Mouse (Mus musculus): ENCODE measurements around the gene Hmgcl. TPM values are rescaled to one million over a fixed set of nuclear protein-coding genes. Genes with fewer than 3 reads are reported as not detected.

Hmgcl gene
- polyA plus RNA-seq, 1 experiment from 2014 or later = 55.9 TPM

DNA sequence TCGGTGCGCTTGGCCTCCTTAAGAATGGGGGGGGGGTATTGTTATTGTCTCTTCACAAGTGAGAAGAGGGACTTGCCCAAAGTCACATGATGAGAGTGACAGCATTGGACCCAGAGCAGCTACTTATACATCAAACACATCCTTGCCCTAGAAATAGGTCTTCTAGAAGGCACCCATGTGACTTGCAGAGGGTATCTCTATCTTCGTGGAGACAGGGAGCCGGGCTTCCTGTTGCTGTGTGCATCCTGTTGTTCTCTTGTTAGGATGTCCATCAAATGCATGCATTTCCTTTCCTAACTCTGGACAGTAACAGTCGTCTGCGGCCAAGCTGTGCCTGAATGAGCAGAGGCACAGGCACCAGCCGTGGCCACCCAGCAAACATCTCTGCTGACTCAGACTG lies 34.7 kb upstream of the Hmgcl start:
- H3K27ac ChIP-seq (ENCODE audit: low read depth, low read length) = no peak overlapping the region
- ATAC-seq (replicated peaks; ENCODE audit: low FRiP score) (no peak), DNase-seq (ENCODE audit: low spot score) (no peak)
- WGBS = 76% methylated on average over 7 of the region's 7 CpGs
- no peak overlapping the region for H3K4me3 ChIP-seq (ENCODE audit: low read depth, low read length)
- H3K27me3 ChIP-seq (ENCODE audit: control insufficient read depth, insufficient read depth, low read length) = no peaks in the 10 kb centered on the region
- H3K4me2 ChIP-seq (ENCODE audit: low read depth, low read length, severe bottlenecking) = no peak overlapping the region
- no peaks in the 10 kb centered on the region for H3K9me3 ChIP-seq (ENCODE audit: control insufficient read depth, low read length)
- peaks cover 4% of the 10 kb centered on the region; the same call in 1 of the 2 replicates for H3K4me1 ChIP-seq (replicated peaks; ENCODE audit: control insufficient read depth, insufficient read depth, low read length)
- no peak overlapping the region for H3K9ac ChIP-seq (ENCODE audit: low read length)
- H3K36me3 ChIP-seq (ENCODE audit: control insufficient read depth, insufficient read depth, low read length) = no peaks in the 10 kb centered on the region

- 69% methylated on average over 3 of the region's 3 CpGs for WGBS
- no peak for ATAC-seq (replicated peaks; ENCODE audit: low FRiP score)
Observed at GRCm38 (mm10) chr4:135912164-135912563, 34.1 kb upstream of the Hmgcl start.

GRCm38 (mm10) chr4:135912835-135913234 lies 33.4 kb upstream of the Hmgcl start:
- H3K4me1 ChIP-seq (replicated peaks; ENCODE audit: control insufficient read depth, insufficient read depth, low read length) = peaks cover 4% of the 10 kb centered on the region; the same call in 1 of the 2 replicates
- peak; percentile 64 for DNase-seq (ENCODE audit: low spot score)
- H3K4me2 ChIP-seq (ENCODE audit: low read depth, low read length, severe bottlenecking) = no peak overlapping the region
- H3K4me3 ChIP-seq (ENCODE audit: low read depth, low read length) = no peak overlapping the region
- 26% methylated on average over 3 of the region's 3 CpGs for WGBS
- no peaks in the 10 kb centered on the region for H3K27me3 ChIP-seq (ENCODE audit: control insufficient read depth, insufficient read depth, low read length)
- peak overlapping the region; percentile 37; the same call in 1 of the 2 replicates for H3K27ac ChIP-seq (ENCODE audit: low read depth, low read length)
- no peak overlapping the region for H3K9ac ChIP-seq (ENCODE audit: low read length)
- H3K36me3 ChIP-seq (ENCODE audit: control insufficient read depth, insufficient read depth, low read length) = no peaks in the 10 kb centered on the region
- ATAC-seq (replicated peaks; ENCODE audit: low FRiP score) = peak; percentile 76; the same call in 1 of the 2 replicates
- no peaks in the 10 kb centered on the region for H3K9me3 ChIP-seq (ENCODE audit: control insufficient read depth, low read length)

More at GRCm38 (mm10) chr4:135912164-135912563, 34.1 kb upstream of the Hmgcl start:
- Histone ChIP-seq H3K4me2 (ENCODE audit: low read depth, low read length, severe bottlenecking) (no peak overlapping the region), H3K36me3 (ENCODE audit: control insufficient read depth, insufficient read depth, low read length) (no peaks in the 10 kb centered on the region), H3K9me3 (ENCODE audit: control insufficient read depth, low read length) (no peaks in the 10 kb centered on the region), H3K27me3 (ENCODE audit: control insufficient read depth, insufficient read depth, low read length) (no peaks in the 10 kb centered on the region), H3K27ac (ENCODE audit: low read depth, low read length) (no peak overlapping the region), H3K4me1 (replicated peaks; ENCODE audit: control insufficient read depth, insufficient read depth, low read length) (peaks cover 4% of the 10 kb centered on the region; the same call in 1 of the 2 replicates), H3K9ac (ENCODE audit: low read length) (no peak overlapping the region), H3K4me3 (ENCODE audit: low read depth, low read length) (no peak overlapping the region)
- no peak for DNase-seq (ENCODE audit: low spot score)

DNA sequence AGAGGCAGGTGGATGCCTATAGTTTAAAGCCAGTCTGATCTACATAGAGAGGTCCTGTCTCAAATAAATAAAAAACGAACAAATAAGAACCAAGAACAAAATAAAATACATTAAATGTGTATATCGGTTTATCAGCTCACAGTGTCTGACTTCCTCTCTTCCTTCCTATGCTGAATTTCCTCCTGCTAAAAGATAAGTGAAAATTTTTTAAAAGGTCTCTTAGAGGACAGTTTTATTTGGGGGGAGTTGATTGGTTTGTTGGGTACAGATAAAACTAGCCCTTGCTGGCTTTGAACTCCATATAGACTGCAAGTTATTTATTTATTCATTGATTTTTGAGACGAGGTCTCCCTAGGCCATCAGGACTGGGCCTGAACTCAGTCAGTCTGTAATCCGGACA lies 32.8 kb upstream of the Hmgcl start:
- H3K9ac ChIP-seq (ENCODE audit: low read length) = no peak overlapping the region
- no peaks in the 10 kb centered on the region for H3K36me3 ChIP-seq (ENCODE audit: control insufficient read depth, insufficient read depth, low read length)
- H3K4me3 ChIP-seq (ENCODE audit: low read depth, low read length) = no peak overlapping the region
- ATAC-seq (replicated peaks; ENCODE audit: low FRiP score) = no peak
- H3K9me3 ChIP-seq (ENCODE audit: control insufficient read depth, low read length) = no peaks in the 10 kb centered on the region
- WGBS = 77% methylated on average over 4 of the region's 4 CpGs
- no peaks in the 10 kb centered on the region for H3K27me3 ChIP-seq (ENCODE audit: control insufficient read depth, insufficient read depth, low read length)
- H3K4me1 ChIP-seq (replicated peaks; ENCODE audit: control insufficient read depth, insufficient read depth, low read length) = peaks cover 4% of the 10 kb centered on the region; the same call in 1 of the 2 replicates
- H3K4me2 ChIP-seq (ENCODE audit: low read depth, low read length, severe bottlenecking) = no peak overlapping the region
- DNase-seq (ENCODE audit: low spot score) = no peak
- 0 out of 2 replicates have a peak overlapping the region, but pooled peaks have one; percentile 37 for H3K27ac ChIP-seq (ENCODE audit: low read depth, low read length)

DNA sequence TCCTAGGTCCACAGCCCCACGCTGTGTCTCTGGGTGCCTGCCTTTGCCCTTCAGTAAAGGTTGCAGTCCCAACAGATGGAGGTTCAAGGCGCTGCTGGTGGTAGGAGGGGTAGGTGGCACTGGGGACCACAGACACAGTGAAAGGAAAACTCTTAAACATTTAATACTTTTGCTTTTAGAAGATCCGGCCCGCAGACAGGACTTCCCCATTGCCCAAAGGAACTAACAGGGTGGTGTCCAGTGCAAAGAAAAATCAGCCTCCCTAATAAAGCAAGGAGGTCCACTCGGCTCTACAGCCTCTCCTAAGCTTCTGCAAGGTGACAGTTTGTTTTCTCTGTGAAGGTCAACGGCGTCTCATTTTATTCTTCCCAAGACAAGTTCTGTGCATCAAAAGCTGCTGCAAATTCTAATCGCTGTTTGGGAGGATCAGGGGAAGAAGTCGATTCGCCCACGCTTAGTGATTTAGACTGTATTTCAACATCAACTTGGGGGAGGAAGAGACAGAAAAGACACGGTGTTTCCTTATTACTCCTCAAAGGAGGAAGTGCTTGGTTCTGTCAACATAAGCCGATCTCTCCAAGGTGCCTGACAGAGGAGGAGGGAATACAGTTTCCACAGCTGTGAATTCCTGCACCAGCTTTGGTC lies 27.5 kb upstream of the Hmgcl start:
- Histone ChIP-seq H3K36me3 (ENCODE audit: control insufficient read depth, insufficient read depth, low read length) (no peaks in the 10 kb centered on the region), H3K27me3 (ENCODE audit: control insufficient read depth, insufficient read depth, low read length) (no peaks in the 10 kb centered on the region), H3K4me1 (replicated peaks; ENCODE audit: control insufficient read depth, insufficient read depth, low read length) (peaks cover 7% of the 10 kb centered on the region; the same call in 1 of the 2 replicates), H3K9ac (ENCODE audit: low read length) (no peak overlapping the region), H3K27ac (ENCODE audit: low read depth, low read length) (no peak overlapping the region), H3K9me3 (ENCODE audit: control insufficient read depth, low read length) (no peaks in the 10 kb centered on the region), H3K4me2 (ENCODE audit: low read depth, low read length, severe bottlenecking) (no peak overlapping the region), H3K4me3 (ENCODE audit: low read depth, low read length) (no peak overlapping the region)
- WGBS = 90% methylated on average over 13 of the region's 13 CpGs
- ATAC-seq (replicated peaks; ENCODE audit: low FRiP score) = no peak
- no peak for DNase-seq (ENCODE audit: low spot score)

DNA sequence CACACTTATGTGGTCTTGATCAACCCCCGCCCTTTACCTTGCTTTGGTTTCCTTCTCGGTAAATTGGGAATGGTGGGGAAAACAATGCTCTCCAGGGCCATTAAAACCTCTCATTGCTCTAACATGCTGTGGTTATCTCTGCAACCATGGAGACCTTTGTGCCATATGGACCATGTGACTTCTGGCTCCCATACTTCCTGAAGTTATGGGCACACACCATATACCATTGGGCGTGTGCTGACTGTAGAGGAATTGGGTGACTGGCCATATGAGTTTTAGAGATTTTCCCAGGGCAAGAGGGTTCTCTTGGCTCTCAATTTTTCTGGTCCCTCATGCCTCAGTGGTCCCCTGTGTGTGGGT lies 27.0 kb upstream of the Hmgcl start:
- H3K4me3 ChIP-seq (ENCODE audit: low read depth, low read length) = no peak overlapping the region
- H3K27me3 ChIP-seq (ENCODE audit: control insufficient read depth, insufficient read depth, low read length) = no peaks in the 10 kb centered on the region
- ATAC-seq (replicated peaks; ENCODE audit: low FRiP score) (no peak), DNase-seq (ENCODE audit: low spot score) (no peak)
- no peaks in the 10 kb centered on the region for H3K36me3 ChIP-seq (ENCODE audit: control insufficient read depth, insufficient read depth, low read length)
- H3K4me1 ChIP-seq (replicated peaks; ENCODE audit: control insufficient read depth, insufficient read depth, low read length) = peaks cover 7% of the 10 kb centered on the region; the same call in 1 of the 2 replicates
- H3K9me3 ChIP-seq (ENCODE audit: control insufficient read depth, low read length) = no peaks in the 10 kb centered on the region
- WGBS = 95% methylated on average over 3 of the region's 3 CpGs
- H3K27ac ChIP-seq (ENCODE audit: low read depth, low read length) = no peak overlapping the region
- no peak overlapping the region for H3K4me2 ChIP-seq (ENCODE audit: low read depth, low read length, severe bottlenecking)
- H3K9ac ChIP-seq (ENCODE audit: low read length) = no peak overlapping the region

DNA sequence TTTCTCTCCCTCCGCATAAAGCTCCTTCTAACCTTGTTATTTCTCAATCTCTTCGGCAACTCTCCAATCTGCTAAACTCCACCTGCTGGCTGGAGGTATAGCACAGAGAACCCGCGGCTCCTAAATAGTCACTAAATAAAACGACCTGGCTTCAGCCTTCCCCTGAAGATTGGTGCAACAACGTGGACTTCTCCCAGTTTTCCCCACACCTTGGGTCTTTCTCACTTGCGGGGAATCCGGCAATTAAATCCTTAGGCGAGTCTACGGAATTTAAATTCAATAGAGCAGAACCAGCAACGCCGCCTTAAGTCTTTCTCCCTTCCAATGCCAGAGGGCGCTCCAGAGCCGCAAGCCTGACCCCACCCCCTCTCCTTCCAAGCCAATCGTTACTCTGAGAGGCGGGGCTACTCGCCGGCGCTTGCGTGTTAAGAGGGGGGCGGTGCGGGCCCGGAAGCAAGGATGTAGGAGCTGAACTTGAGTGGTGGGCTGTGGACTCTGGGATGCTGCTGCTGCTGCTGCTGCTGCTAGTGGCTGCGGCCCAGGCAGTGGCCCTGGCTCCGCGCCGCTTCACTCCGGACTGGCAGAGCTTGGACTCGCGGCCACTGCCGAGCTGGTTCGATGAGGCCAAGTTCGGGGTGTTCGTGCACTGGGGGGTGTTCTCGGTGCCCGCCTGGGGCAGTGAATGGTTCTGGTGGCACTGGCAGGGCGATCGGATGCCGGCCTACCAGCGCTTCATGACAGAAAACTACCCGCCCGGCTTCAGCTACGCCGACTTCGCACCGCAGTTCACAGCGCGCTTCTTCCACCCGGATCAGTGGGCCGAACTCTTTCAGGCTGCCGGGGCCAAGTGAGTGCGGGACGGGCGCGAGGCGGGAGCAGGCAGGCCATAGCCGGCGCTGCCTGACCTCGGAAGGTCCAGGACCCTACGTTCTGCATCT lies 25.7 kb upstream of the Hmgcl start, which contains the start of gene Fuca1:
Fuca1 (plus strand) TSS at position 432 of the 938 bp plus-strand sequence.
- peak; percentile 99 for DNase-seq (ENCODE audit: low spot score)
- peak within 1 kb of the TSS; percentile 69 for H3K4me3 ChIP-seq (ENCODE audit: low read depth, low read length)
- H3K27me3 ChIP-seq (ENCODE audit: control insufficient read depth, insufficient read depth, low read length) = no peaks in the 10 kb centered on the region
- ATAC-seq (replicated peaks; ENCODE audit: low FRiP score) = peak; percentile 95
- H3K4me1 ChIP-seq (replicated peaks; ENCODE audit: control insufficient read depth, insufficient read depth, low read length) = peaks cover 7% of the 10 kb centered on the region; the same call in 1 of the 2 replicates
- peak within 1 kb of the TSS; percentile 82 for H3K9ac ChIP-seq (ENCODE audit: low read length)
- WGBS = 2% methylated on average over 60 of the region's 60 CpGs
- no peaks in the 10 kb centered on the region for H3K36me3 ChIP-seq (ENCODE audit: control insufficient read depth, insufficient read depth, low read length)
- peak within 1 kb of the TSS; percentile 95 for H3K4me2 ChIP-seq (ENCODE audit: low read depth, low read length, severe bottlenecking)
- H3K27ac ChIP-seq (ENCODE audit: low read depth, low read length) = no peak within 1 kb of the TSS
- no peaks in the 10 kb centered on the region for H3K9me3 ChIP-seq (ENCODE audit: control insufficient read depth, low read length)

DNA sequence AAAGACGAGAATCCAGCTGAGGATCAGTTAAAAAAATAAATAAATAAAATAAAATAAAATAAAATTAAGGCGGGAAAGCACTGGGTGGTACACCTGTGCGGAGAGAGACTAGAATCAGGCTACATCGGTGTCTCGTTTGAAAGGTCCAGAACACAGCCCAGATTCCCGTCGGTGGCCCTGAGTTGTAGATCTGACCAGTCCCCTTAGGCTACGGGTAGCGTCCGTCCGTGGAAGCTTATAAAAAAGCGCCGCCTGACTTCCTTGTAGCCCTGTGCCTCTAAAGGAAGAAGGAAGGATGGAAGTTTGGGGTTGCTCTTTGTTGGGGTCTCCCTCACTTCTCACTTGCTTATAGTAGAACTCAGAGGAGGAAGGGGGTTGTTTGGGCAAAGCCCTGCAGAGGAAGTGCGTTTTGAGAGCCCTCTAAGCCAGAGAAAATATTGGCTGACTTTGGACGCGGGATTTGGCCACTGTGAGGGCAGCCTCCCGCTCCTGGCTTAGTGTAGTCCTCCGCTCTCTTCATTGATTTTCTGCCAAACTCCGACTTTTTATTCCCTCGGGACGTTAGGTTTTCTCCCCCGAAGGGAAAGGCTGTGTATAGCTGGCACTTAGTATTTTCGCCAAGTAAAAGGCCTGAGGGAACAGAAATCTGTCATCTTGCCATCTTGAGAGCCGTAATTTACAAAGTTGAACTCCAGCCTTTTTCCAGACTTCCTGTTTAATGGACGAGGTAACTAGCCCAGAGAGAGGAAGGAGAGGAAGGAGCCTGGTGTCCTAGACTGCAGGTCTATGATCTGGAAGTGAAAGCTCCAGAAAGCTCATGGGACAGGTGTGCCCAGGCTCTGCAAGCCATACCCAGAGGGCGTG lies 24.8 kb upstream of the Hmgcl start:
- H3K9me3 ChIP-seq (ENCODE audit: control insufficient read depth, low read length) = no peaks in the 10 kb centered on the region
- peak overlapping the region; percentile 82 for H3K9ac ChIP-seq (ENCODE audit: low read length)
- no peaks in the 10 kb centered on the region for H3K27me3 ChIP-seq (ENCODE audit: control insufficient read depth, insufficient read depth, low read length)
- H3K27ac ChIP-seq (ENCODE audit: low read depth, low read length) = no peak overlapping the region
- 12% methylated on average over 26 of the region's 26 CpGs for WGBS
- H3K4me2 ChIP-seq (ENCODE audit: low read depth, low read length, severe bottlenecking) = peak overlapping the region; percentile 95
- no peak for DNase-seq (ENCODE audit: low spot score)
- ATAC-seq (replicated peaks; ENCODE audit: low FRiP score) = peak; percentile 28; the same call in 1 of the 2 replicates
- H3K4me1 ChIP-seq (replicated peaks; ENCODE audit: control insufficient read depth, insufficient read depth, low read length) = peaks cover 7% of the 10 kb centered on the region; the same call in 1 of the 2 replicates
- peak overlapping the region; percentile 69 for H3K4me3 ChIP-seq (ENCODE audit: low read depth, low read length)
- no peaks in the 10 kb centered on the region for H3K36me3 ChIP-seq (ENCODE audit: control insufficient read depth, insufficient read depth, low read length)

Data from forebrain, embryonic 11.5 days (tissue).